Mouse (Mus musculus) lung, embryonic 14.5 days (tissue): ENCODE results near the gene Gm20388. TPM values are rescaled to one million over a fixed set of nuclear protein-coding genes. Genes with fewer than 3 reads are reported as not detected.
"Not testable (repeated sequence)": the region's sequence is repeated elsewhere in the genome, so short reads cannot be mapped to it uniquely, and the experiment has no call there.

Experiments
- ATAC-seq: fragments of 200-750 bp; cut with Nextera tagmentation; 2 replicates; pipeline ENCODE4 v1.8.0; 2017; ENCODE audit warnings: mild to moderate bottlenecking, moderate TSS enrichment, moderate library complexity; ENCODE audit not compliant: insufficient read depth
- DNase-seq: peaks from one replicate; pipeline ENCODE4 v3.0.0-alpha.2; 2015
- H3K27ac ChIP-seq: fragments of 300-500 bp; sonication (generic); 2 replicates; pipeline ENCODE4 v1.5.1; 2014; ENCODE audit warnings: low read depth, mild to moderate bottlenecking, moderate library complexity
- H3K27me3 ChIP-seq: fragments of 300-500 bp; sonication (generic); 2 replicates; pipeline ENCODE4 v1.6.1; 2014; ENCODE audit warnings: low read length, control low read depth; ENCODE audit not compliant: insufficient read depth
- H3K36me3 ChIP-seq: fragments of 300-500 bp; sonication (generic); 2 replicates; pipeline ENCODE4 v1.6.1; 2014; ENCODE audit warnings: control low read depth; ENCODE audit not compliant: insufficient read depth
- H3K4me1 ChIP-seq: fragments of 300-500 bp; sonication (generic); 2 replicates; pipeline ENCODE4 v1.6.1; 2014; ENCODE audit warnings: antibody characterized with exemption, control low read depth; ENCODE audit not compliant: insufficient read depth
- H3K4me2 ChIP-seq: fragments of 300-500 bp; sonication (generic); 2 replicates; pipeline ENCODE4 v1.6.1; 2014; ENCODE audit warnings: mild to moderate bottlenecking
- H3K4me3 ChIP-seq: fragments of 300-500 bp; sonication (generic); 2 replicates; pipeline ENCODE4 v1.5.1; 2014; ENCODE audit warnings: low read depth, low read length
- H3K9ac ChIP-seq: fragments of 300-500 bp; sonication (generic); 2 replicates; pipeline ENCODE4 v1.6.1; 2014
- H3K9me3 ChIP-seq: fragments of 300-500 bp; sonication (generic); 2 replicates; pipeline ENCODE4 v1.6.1; 2016; ENCODE audit warnings: low read depth, low read length, control low read depth
- CTCF ChIP-seq: IDR thresholded peaks from 2 replicates; pipeline ENCODE4 v1.5.1; 2016; ENCODE audit warnings: antibody characterized with exemption, low read depth
- WGBS: fragments of 180-500 bp; shearing (Covaris S2); extraction: QIAGEN DNeasy Blood & Tissue Kit; methylation state at CpG from one replicate; pipeline ENCODE4 v1.1.7; 2014; 5-methylcytosine and 5-hydroxymethylcytosine counted together
- polyA plus RNA-seq: library from polyadenylated mRNA; unstranded; fragments of >200 nt; fragmentation: Nextera tagmentation; extraction: Ambion mirVana; gene quantifications from 2 replicates; pipeline ENCODE4 v1.2.1, GENCODE M21; 2014

Gene Gm20388
- polyA plus RNA-seq, 1 experiment from 2014 or later, result not detected

- H3K9ac ChIP-seq, result peak within 1 kb of the TSS; percentile 97
- peak within 1 kb of the TSS; percentile 97 for H3K27ac ChIP-seq
- under 1% methylated on average over 56 of the region's 56 CpGs for WGBS
- no peaks in the 10 kb centered on the region for H3K9me3 ChIP-seq
- no peak for TF ChIP-seq CTCF
- H3K4me3 ChIP-seq, result peak within 1 kb of the TSS; percentile 88
- H3K4me1 ChIP-seq, result no peaks in the 10 kb centered on the region
- H3K27me3 ChIP-seq, result no peaks in the 10 kb centered on the region
- DNase-seq (peak; percentile 99), ATAC-seq (peak; percentile 97)
- H3K4me2 ChIP-seq, result peak within 1 kb of the TSS; percentile 98
- peaks cover 47% of the 10 kb centered on the region for H3K36me3 ChIP-seq
These were observed 3191.4 kb downstream of the Gm20388 start, which contains the start of gene Rpl13 for GRCm38 (mm10) chr8:123101735-123102685. Rpl13 (plus strand) TSS chr8:123102350.

- DNase-seq, H3K9me3 ChIP-seq, H3K27me3 ChIP-seq, H3K4me1 ChIP-seq: not testable (repeated sequence)
- under 1% methylated on average over 24 of the region's 26 CpGs for WGBS
- ATAC-seq, result 0 out of 2 replicates have a peak, but pooled peaks have one; percentile 11
- Histone ChIP-seq H3K36me3 (peaks cover 39% of the 10 kb centered on the region), H3K4me3 (peak overlapping the region; percentile 88), H3K4me2 (peak overlapping the region; percentile 98), H3K27ac (peak overlapping the region; percentile 97), H3K9ac (peak overlapping the region; percentile 97)
These were observed 3192.2 kb downstream of the Gm20388 start for GRCm38 (mm10) chr8:123102855-123103254.

- TF ChIP-seq CTCF, result no peak
- Histone ChIP-seq H3K4me1 (no peaks in the 10 kb centered on the region), H3K9me3 (no peaks in the 10 kb centered on the region), H3K4me3 (peak overlapping the region; percentile 88), H3K4me2 (peak overlapping the region; percentile 98), H3K36me3 (peaks cover 35% of the 10 kb centered on the region), H3K9ac (peak overlapping the region; percentile 97), H3K27me3 (no peaks in the 10 kb centered on the region), H3K27ac (peak overlapping the region; percentile 97; the same call in 1 of the 2 replicates)
- ATAC-seq, result no peak
- no peak for DNase-seq
- 13% methylated on average over 14 of the region's 15 CpGs for WGBS
These were observed 3192.6 kb downstream of the Gm20388 start for GRCm38 (mm10) chr8:123103285-123103684.

GRCm38 (mm10) chr8:123104046-123104767 is 3193.6 kb downstream of the Gm20388 start:
- Histone ChIP-seq H3K9ac (peak overlapping the region; percentile 97), H3K27ac (no peak overlapping the region)

GRCm38 (mm10) chr8:123105553-123106326 is 3195.1 kb downstream of the Gm20388 start:
- WGBS, result 61% methylated on average over 5 of the region's 5 CpGs
- Histone ChIP-seq H3K4me2 (no peak overlapping the region), H3K36me3 (peaks cover 31% of the 10 kb centered on the region), H3K27me3 (no peaks in the 10 kb centered on the region), H3K9me3 (no peaks in the 10 kb centered on the region), H3K4me1 (no peaks in the 10 kb centered on the region), H3K27ac (no peak overlapping the region), H3K9ac (no peak overlapping the region), H3K4me3 (no peak overlapping the region)
- TF ChIP-seq CTCF, result peak; percentile 69
- DNase-seq (peak; percentile 84), ATAC-seq (no peak)

More at GRCm38 (mm10) chr8:123104046-123104767, 3193.6 kb downstream of the Gm20388 start:
- DNase-seq (peak; percentile 47), ATAC-seq (no peak)
- Histone ChIP-seq H3K4me3 (peak overlapping the region; percentile 88), H3K9me3 (no peaks in the 10 kb centered on the region), H3K36me3 (peaks cover 31% of the 10 kb centered on the region), H3K27me3 (no peaks in the 10 kb centered on the region), H3K4me1 (no peaks in the 10 kb centered on the region), H3K4me2 (peak overlapping the region; percentile 98)
- 76% methylated on average over 6 of the region's 6 CpGs for WGBS
- TF ChIP-seq CTCF, result no peak

- Histone ChIP-seq H3K27ac (no peak overlapping the region), H3K9ac (no peak overlapping the region), H3K36me3 (peaks cover 31% of the 10 kb centered on the region), H3K4me3 (no peak overlapping the region), H3K4me2 (no peak overlapping the region), H3K4me1 (no peaks in the 10 kb centered on the region), H3K27me3 (no peaks in the 10 kb centered on the region), H3K9me3 (no peaks in the 10 kb centered on the region)
- no peak for ATAC-seq
- DNase-seq, result peak; percentile 64
- 50% methylated on average over 2 of the region's 2 CpGs for WGBS
- TF ChIP-seq CTCF, result peak; percentile 66
These were observed 3195.9 kb downstream of the Gm20388 start for GRCm38 (mm10) chr8:123106531-123106930.
